Mouse (Mus musculus) cerebellum, adult 2 months (tissue): ENCODE results near the gene Ankrd27. TPM values are rescaled to one million over a fixed set of nuclear protein-coding genes. Genes with fewer than 3 reads are reported as not detected.

Experiments used
- DNase-seq, 2 experiments: peaks; one replicate each; pipeline ENCODE4 v3.0.0; 2021
- H3K27ac ChIP-seq: fragments of 200-500 bp; 2 replicates; pipeline ENCODE4 v1.5.1; 2012; ENCODE audit warnings: low read length, control low read depth, inconsistent platforms; ENCODE audit not compliant: insufficient read depth
- H3K27me3 ChIP-seq: fragments of 200-500 bp; 2 replicates; pipeline ENCODE4 v1.6.1; 2012; ENCODE audit warnings: inconsistent platforms, mild to moderate bottlenecking, low read length, moderate library complexity; ENCODE audit not compliant: control insufficient read depth, insufficient read depth
- H3K4me1 ChIP-seq: fragments of 200-500 bp; 2 replicates; pipeline ENCODE4 v1.6.1; 2011; ENCODE audit warnings: low read length; ENCODE audit not compliant: control insufficient read depth, insufficient read depth
- H3K4me3 ChIP-seq: fragments of 200-500 bp; replicated peaks from 2 replicates; pipeline ENCODE3; 2011; ENCODE audit warnings: mild to moderate bottlenecking, low read depth, low read length, control low read depth; ENCODE audit not compliant: insufficient read depth
- CTCF ChIP-seq: fragments of 200-500 bp; IDR thresholded peaks from 2 replicates; pipeline ENCODE4 v1.5.1; 2011; ENCODE audit warnings: low read depth, mild to moderate bottlenecking, control low read depth, low read length, moderate library complexity, borderline replicate concordance; ENCODE audit not compliant: insufficient read depth
- POLR2A ChIP-seq: fragments of 200-500 bp; IDR thresholded peaks from 2 replicates; pipeline ENCODE4 v1.6.1; 2011; ENCODE audit warnings: low read length, control low read depth, borderline replicate concordance; ENCODE audit not compliant: insufficient read depth
- WGBS: fragments of 180-500 bp; shearing (Covaris S2); methylation state at CpG from one replicate; pipeline ENCODE4 v1.1.7; 2018; 5-methylcytosine and 5-hydroxymethylcytosine counted together
- polyA plus RNA-seq: library from polyadenylated mRNA; depleted of rRNA; stranded (reverse); fragments of >200 nt; gene quantifications from 2 replicates; pipeline ENCODE4 v1.2.3, GENCODE M21; 2012

Gene Ankrd27
- polyA plus RNA-seq, 1 experiment, result 23.5 TPM

DNA sequence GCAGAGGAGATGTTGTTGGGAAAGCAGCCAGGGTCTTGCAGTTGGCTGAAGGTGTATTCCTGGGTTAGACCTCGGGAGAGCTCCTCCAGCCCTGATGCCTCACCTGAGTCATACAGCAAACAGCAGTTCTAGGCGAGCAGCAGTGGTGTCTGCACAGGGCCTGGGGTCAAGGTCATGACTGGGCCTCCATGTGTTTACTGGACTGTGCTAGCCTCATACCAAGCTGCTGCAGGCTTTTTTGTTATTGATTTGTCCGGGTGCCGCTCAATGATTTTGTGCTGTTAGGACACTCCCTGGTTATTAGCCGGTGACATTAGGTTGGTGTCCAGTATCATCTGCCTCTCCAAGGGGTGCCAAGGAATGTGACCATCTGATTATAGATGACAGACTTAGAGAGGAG is 1.7 kb downstream of the Ankrd27 start:
- 55% methylated on average over 5 of the region's 5 CpGs for WGBS

DNA sequence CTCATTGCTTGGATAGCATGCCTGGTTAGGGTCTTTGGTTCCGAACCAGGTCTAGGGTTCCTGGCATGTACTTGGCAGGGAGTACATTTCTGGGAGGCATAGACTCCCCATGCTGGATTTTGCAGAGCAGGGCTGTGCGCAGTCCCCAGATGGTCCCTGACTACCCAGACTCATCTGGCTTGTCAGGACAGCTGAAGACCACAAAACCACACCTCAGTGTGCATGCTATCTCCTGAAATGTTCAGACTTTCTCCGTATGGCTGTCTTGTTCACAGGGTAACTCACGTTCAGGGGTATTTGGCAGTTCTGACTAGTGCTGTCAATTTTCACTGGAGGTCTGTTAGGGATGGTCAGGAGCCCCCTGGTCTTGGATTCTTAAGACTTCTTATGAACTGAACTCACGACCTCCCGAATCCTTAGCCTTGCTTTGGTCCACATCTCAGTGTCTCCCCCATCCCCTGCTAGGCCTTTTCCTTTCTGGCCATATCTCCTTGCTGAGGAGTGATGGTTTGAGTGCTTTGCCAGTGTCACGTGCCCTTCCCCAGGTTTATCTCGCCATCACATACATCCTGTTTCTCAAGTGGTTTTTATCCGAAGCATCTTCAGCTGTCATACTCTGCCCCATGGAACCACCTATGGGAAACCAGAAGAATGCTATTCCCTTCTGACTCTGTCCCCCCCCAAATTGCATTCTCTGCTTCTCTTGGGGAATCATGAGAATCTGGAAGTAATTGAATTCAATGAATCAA is 2.8 kb downstream of the Ankrd27 start:
- H3K27me3 ChIP-seq, result no peaks in the 10 kb centered on the region
- H3K4me1 ChIP-seq, result peaks cover 10% of the 10 kb centered on the region
- DNase-seq, result no peak
- H3K4me3 ChIP-seq, result no peak overlapping the region
- WGBS, result 87% methylated on average over 9 of the region's 9 CpGs
- H3K27ac ChIP-seq, result no peak overlapping the region
- no peak for TF ChIP-seq CTCF

More for the DNA sequence above, 1.7 kb downstream of the Ankrd27 start:
- peaks cover 10% of the 10 kb centered on the region for H3K4me1 ChIP-seq
- no peaks in the 10 kb centered on the region for H3K27me3 ChIP-seq
- TF ChIP-seq POLR2A (no peak), CTCF (no peak)
- H3K27ac ChIP-seq, result no peak overlapping the region
- no peak overlapping the region for H3K4me3 ChIP-seq
- DNase-seq, result peak in 1 of 2 experiments; percentile 13

DNA sequence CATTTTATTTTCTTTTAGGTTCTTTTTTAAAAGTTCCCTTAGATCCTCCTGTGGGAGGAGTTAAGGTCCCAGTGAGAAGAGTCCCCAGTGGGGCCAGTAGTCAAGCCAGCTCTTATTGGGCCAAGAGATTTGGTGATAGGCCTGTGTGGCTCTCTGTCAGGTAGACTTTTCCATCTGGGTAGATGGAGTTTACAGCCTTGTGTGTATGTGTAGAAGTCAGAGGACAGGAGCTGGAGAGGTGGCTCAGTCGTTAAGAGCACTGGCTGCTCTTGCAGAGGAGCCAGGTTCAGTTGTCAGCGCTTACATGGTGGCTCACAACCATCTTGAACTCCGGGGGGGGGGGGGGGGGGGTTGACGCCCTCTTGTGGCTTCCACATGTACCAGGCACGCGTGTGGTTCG is 3.4 kb downstream of the Ankrd27 start:
- no peak overlapping the region for H3K27ac ChIP-seq
- 82% methylated on average over 7 of the region's 7 CpGs for WGBS
- no peak for DNase-seq
- no peak overlapping the region for H3K4me3 ChIP-seq
- TF ChIP-seq CTCF (no peak), POLR2A (no peak)
- peaks cover 8% of the 10 kb centered on the region for H3K4me1 ChIP-seq
- no peaks in the 10 kb centered on the region for H3K27me3 ChIP-seq

DNA sequence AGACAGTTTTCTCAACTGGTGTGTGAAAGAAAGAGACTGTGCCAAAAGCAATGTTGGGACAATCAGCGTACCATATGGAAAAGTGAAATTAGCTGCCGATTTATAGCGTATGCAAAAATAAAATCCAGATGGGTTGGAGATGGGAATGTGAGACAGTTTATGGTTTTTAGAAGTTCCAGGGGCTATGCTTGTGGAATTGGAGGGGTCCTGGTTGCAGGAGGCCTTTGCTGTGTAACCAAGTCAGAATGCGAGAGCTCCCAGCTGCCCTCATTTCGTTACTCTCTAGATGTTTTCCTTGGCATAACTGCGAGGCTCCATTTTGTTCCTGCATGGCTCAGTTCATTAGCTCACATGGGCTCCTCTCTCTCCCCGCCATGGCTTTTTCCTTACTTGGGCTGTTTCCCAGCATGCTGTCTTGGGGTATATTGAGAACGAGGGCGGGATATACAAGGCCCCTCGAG is 4.7 kb downstream of the Ankrd27 start:
- 72% methylated on average over 10 of the region's 10 CpGs for WGBS
- DNase-seq, result no peak
- H3K27me3 ChIP-seq, result no peaks in the 10 kb centered on the region
- no peak overlapping the region for H3K27ac ChIP-seq
- no peak overlapping the region for H3K4me3 ChIP-seq
- TF ChIP-seq POLR2A (no peak), CTCF (no peak)
- H3K4me1 ChIP-seq, result peaks cover 12% of the 10 kb centered on the region

DNA sequence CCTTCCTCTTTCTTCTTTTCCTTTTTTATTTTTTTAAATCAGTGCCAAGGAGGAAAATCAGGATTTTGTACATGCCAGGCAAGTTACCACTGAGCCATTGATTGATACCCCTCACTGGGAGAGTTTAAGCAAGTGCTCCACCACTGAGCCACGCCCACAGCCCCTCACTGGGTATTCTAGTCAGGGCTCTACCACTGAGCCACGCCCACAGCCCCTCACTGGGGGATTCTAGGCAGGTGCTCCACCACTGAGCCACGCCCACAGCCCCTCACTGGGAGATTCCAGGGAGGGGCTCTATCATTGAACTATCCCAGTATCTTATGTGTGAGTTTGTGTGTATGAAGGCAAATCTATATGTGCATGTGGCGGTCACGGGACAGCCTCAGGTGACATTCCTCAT is 8.3 kb downstream of the Ankrd27 start:
- TF ChIP-seq POLR2A (no peak), CTCF (no peak)

DNA sequence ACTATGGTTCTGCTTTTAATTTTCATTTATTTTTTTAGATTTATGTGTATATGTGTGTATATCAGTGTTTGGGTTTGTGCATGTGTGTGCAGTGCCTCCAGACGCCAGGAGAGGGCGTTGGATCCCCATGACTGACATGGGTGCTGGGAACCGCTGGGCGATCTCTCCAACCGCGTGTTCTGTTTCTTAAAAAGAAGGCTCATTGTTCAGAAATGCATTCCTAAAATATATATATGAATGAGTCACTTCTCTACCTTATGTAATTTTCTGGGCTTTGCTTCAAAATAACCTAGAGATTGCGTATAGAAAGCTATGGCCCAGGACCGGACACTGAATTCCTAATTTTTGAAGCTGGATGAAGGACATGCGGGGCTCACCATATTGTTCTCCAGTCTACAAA is 13.4 kb downstream of the Ankrd27 start:
- TF ChIP-seq CTCF (no peak), POLR2A (no peak)
- no peak for DNase-seq
- peaks cover 4% of the 10 kb centered on the region; the same call in 1 of the 2 replicates for H3K4me1 ChIP-seq
- no peak overlapping the region for H3K27ac ChIP-seq
- H3K27me3 ChIP-seq, result no peaks in the 10 kb centered on the region
- H3K4me3 ChIP-seq, result no peak overlapping the region
- WGBS, result 87% methylated on average over 9 of the region's 9 CpGs

More for the DNA sequence above, 8.3 kb downstream of the Ankrd27 start:
- no peak overlapping the region for H3K4me3 ChIP-seq
- DNase-seq, result no peak
- no peak overlapping the region for H3K27ac ChIP-seq
- no peaks in the 10 kb centered on the region for H3K27me3 ChIP-seq
- WGBS, result 88% methylated on average over 5 of the region's 5 CpGs
- peaks cover 4% of the 10 kb centered on the region; the same call in 1 of the 2 replicates for H3K4me1 ChIP-seq

DNA sequence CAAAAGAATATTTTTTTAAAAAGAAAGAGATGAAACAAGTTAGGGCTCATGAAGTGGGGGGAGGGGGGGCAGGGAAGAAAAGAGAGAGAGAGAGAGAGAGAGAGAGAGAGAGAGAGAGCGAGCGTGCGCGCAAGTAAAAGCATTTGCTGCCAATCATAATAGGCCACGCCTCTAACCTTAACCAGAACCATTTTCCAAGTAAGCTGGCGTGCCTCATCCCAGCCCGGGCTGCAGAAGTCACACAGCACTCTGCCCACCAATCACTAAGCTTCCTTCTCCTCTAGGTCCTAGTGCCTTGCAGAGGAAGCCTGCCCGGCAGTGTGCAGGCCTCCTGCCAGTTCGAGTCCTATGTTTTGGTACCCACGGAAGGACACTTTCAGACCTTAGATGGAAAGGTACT is 14.0 kb downstream of the Ankrd27 start:
- DNase-seq, result no peak
- Histone ChIP-seq H3K4me1 (peaks cover 4% of the 10 kb centered on the region; the same call in 1 of the 2 replicates), H3K4me3 (no peak overlapping the region), H3K27me3 (no peaks in the 10 kb centered on the region), H3K27ac (no peak overlapping the region)
- TF ChIP-seq CTCF, result no peak
- TF ChIP-seq POLR2A, result no peak
- 90% methylated on average over 10 of the region's 10 CpGs for WGBS

DNA sequence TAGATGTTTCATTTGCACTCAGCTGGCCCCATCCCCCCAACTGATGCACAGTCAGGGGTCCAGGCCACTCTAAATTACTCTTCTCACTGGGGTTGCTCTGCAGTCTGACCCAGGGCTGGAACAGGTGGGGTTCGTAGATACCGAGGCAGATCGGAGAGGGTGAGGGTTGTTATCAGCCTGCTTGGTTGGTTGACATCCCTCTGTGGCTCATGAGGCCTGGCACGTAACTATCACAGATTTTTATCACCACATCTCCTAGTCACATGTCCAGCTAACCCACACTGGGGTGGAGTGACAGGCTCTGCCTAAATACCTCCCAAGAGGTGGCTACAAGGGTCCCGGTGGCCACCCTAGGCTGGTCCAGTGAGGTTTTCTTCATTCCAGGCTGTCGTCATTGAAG is 15.1 kb downstream of the Ankrd27 start:
- no peak overlapping the region for H3K27ac ChIP-seq
- DNase-seq, result no peak
- TF ChIP-seq CTCF (no peak), POLR2A (no peak)
- no peaks in the 10 kb centered on the region for H3K27me3 ChIP-seq
- H3K4me1 ChIP-seq, result no peaks in the 10 kb centered on the region
- no peak overlapping the region for H3K4me3 ChIP-seq
- 99% methylated on average over 6 of the region's 6 CpGs for WGBS
